Mouse (Mus musculus): ENCODE measurements at regions not wholly inside any gene's neighbourhood (a gene's known extent, or its start where the extent isn't known, plus 50 kb on each side); places are given as distances from the start of the nearest gene placed in this dataset.

GRCm38 (mm10) chr5:72245382-72245781 is 77.4 kb upstream of the Commd8 start:
- no peak for DNase-seq (ENCODE audit: extremely low spot score in 1 of 2, low spot score in 1 of 2)

- peak in 1 of 2 experiments; percentile 68 for DNase-seq (ENCODE audit: extremely low spot score in 1 of 2, low spot score in 1 of 2)
Measured at GRCm38 (mm10) chr5:72244134-72244533, 76.1 kb upstream of the Commd8 start.

- DNase-seq (ENCODE audit: extremely low spot score in 1 of 2, low spot score in 1 of 2) = no peak
Measured at GRCm38 (mm10) chr5:72242981-72243380, 75.0 kb upstream of the Commd8 start.

- DNase-seq (ENCODE audit: extremely low spot score in 1 of 2, low spot score in 1 of 2) = no peak
Measured at GRCm38 (mm10) chr5:72241451-72241850, 73.5 kb upstream of the Commd8 start.

- DNase-seq (ENCODE audit: extremely low spot score in 1 of 2, low spot score in 1 of 2) = no peak
Measured at GRCm38 (mm10) chr5:72240271-72240670, 72.3 kb upstream of the Commd8 start.

GRCm38 (mm10) chr5:72227002-72227401 is 59.0 kb upstream of the Commd8 start:
- DNase-seq (ENCODE audit: extremely low spot score in 1 of 2, low spot score in 1 of 2) = no peak

- no peak for DNase-seq (ENCODE audit: extremely low spot score in 1 of 2, low spot score in 1 of 2)
Measured at GRCm38 (mm10) chr5:72225576-72226298, 57.7 kb upstream of the Commd8 start.

- no peak for DNase-seq (ENCODE audit: extremely low spot score in 1 of 2, low spot score in 1 of 2)
Measured at GRCm38 (mm10) chr5:72225056-72225455, 57.1 kb upstream of the Commd8 start.

GRCm38 (mm10) chr5:72224551-72224966 is 56.6 kb upstream of the Commd8 start:
- no peak for DNase-seq (ENCODE audit: extremely low spot score in 1 of 2, low spot score in 1 of 2)

GRCm38 (mm10) chr5:72222902-72223301 is 54.9 kb upstream of the Commd8 start:
- DNase-seq (ENCODE audit: extremely low spot score in 1 of 2, low spot score in 1 of 2) = no peak

- DNase-seq (ENCODE audit: extremely low spot score in 1 of 2, low spot score in 1 of 2) = no peak
Measured at GRCm38 (mm10) chr5:72219697-72220096, 51.7 kb upstream of the Commd8 start.

GRCm38 (mm10) chr5:72219248-72219647 is 51.3 kb upstream of the Commd8 start:
- no peak for DNase-seq (ENCODE audit: extremely low spot score in 1 of 2, low spot score in 1 of 2)
